Mouse (Mus musculus) hindbrain, embryonic 14.5 days (tissue): Measurements from ENCODE around the gene Syn3. TPM values are rescaled to one million over a fixed set of nuclear protein-coding genes. Genes with fewer than 3 reads are reported as not detected.
"Not testable (repeated sequence)": the region's sequence is repeated elsewhere in the genome, so short reads cannot be mapped to it uniquely, and the experiment has no call there.

Experiments used
- ATAC-seq: fragments of 200-750 bp; cut with Nextera tagmentation; 2 replicates; pipeline ENCODE4 v1.8.0; 2017; ENCODE audit warnings: moderate number of reproducible peaks, mild to moderate bottlenecking, moderate TSS enrichment, moderate library complexity; ENCODE audit not compliant: low FRiP score
- DNase-seq: peaks from one replicate; pipeline ENCODE4 v3.0.0-alpha.2; 2015; ENCODE audit warnings: low spot score
- H3K27ac ChIP-seq: fragments of 300-500 bp; sonication (generic); 2 replicates; pipeline ENCODE4 v1.5.1; 2014; ENCODE audit warnings: mild to moderate bottlenecking, moderate library complexity
- H3K27me3 ChIP-seq: fragments of 300-500 bp; sonication (generic); 2 replicates; pipeline ENCODE4 v1.6.1; 2014; ENCODE audit warnings: mild to moderate bottlenecking, low read length, mixed read lengths; ENCODE audit not compliant: control insufficient read depth, insufficient read depth
- H3K36me3 ChIP-seq: fragments of 300-500 bp; sonication (generic); replicated peaks from 2 replicates; pipeline ENCODE4 v1.6.1; 2014; ENCODE audit not compliant: control insufficient read depth, insufficient read depth
- H3K4me1 ChIP-seq: fragments of 300-500 bp; sonication (generic); replicated peaks from 2 replicates; pipeline ENCODE4 v1.6.1; 2014; ENCODE audit warnings: antibody characterized with exemption, low read length, mixed read lengths; ENCODE audit not compliant: control insufficient read depth, insufficient read depth
- H3K4me2 ChIP-seq: fragments of 300-500 bp; sonication (generic); replicated peaks from 2 replicates; pipeline ENCODE4 v1.6.1; 2014; ENCODE audit warnings: mild to moderate bottlenecking, moderate library complexity
- H3K4me3 ChIP-seq: fragments of 300-500 bp; sonication (generic); replicated peaks from 2 replicates; pipeline ENCODE4 v1.5.1; 2014; ENCODE audit warnings: mild to moderate bottlenecking, low read length
- H3K9ac ChIP-seq: fragments of 300-500 bp; sonication (generic); 2 replicates; pipeline ENCODE4 v1.6.1; 2014
- H3K9me3 ChIP-seq: fragments of 300-500 bp; sonication (generic); 2 replicates; pipeline ENCODE4 v1.6.1; 2016; ENCODE audit warnings: low read length; ENCODE audit not compliant: control insufficient read depth
- WGBS: fragments of 180-500 bp; shearing (Covaris S2); extraction: QIAGEN DNeasy Blood & Tissue Kit; methylation state at CpG from one replicate; pipeline ENCODE4 v1.1.7; 2014; 5-methylcytosine and 5-hydroxymethylcytosine counted together
- polyA plus RNA-seq: library from polyadenylated mRNA; unstranded; fragments of >200 nt; fragmentation: Nextera tagmentation; extraction: Ambion mirVana; gene quantifications from 2 replicates; pipeline ENCODE4 v1.2.1, GENCODE M21; 2014

Syn3 gene
- polyA plus RNA-seq, 1 experiment from 2014 or later, result 33.6 TPM

GRCm38 (mm10) chr10:86044066-86044465 is 454.6 kb downstream of the Syn3 start:
- H3K9ac ChIP-seq, result no peak overlapping the region
- ATAC-seq (no peak), DNase-seq (no peak)
- no peak overlapping the region for H3K4me2 ChIP-seq
- H3K36me3 ChIP-seq, result peaks cover 8% of the 10 kb centered on the region; the same call in 1 of the 2 replicates
- no peak overlapping the region for H3K4me3 ChIP-seq
- 78% methylated on average over 8 of the region's 8 CpGs for whole genome bisulfite sequencing
- H3K9me3 ChIP-seq, result no peaks in the 10 kb centered on the region
- H3K27ac ChIP-seq, result no peak overlapping the region
- H3K27me3 ChIP-seq, result no peaks in the 10 kb centered on the region
- H3K4me1 ChIP-seq, result no peaks in the 10 kb centered on the region

GRCm38 (mm10) chr10:86043651-86044050 is 455.0 kb downstream of the Syn3 start:
- Histone ChIP-seq H3K4me1 (no peaks in the 10 kb centered on the region), H3K36me3 (peaks cover 8% of the 10 kb centered on the region; the same call in 1 of the 2 replicates), H3K9ac (no peak overlapping the region), H3K4me2 (no peak overlapping the region), H3K27me3 (no peaks in the 10 kb centered on the region), H3K4me3 (no peak overlapping the region), H3K27ac (no peak overlapping the region), H3K9me3 (no peaks in the 10 kb centered on the region)
- 88% methylated on average over 4 of the region's 4 CpGs for WGBS
- DNase-seq, result no peak
- ATAC-seq, result no peak

GRCm38 (mm10) chr10:86034007-86034728 is 464.5 kb downstream of the Syn3 start:
- peaks cover 10% of the 10 kb centered on the region; the same call in 1 of the 2 replicates for H3K36me3 ChIP-seq
- H3K9me3 ChIP-seq, result no peaks in the 10 kb centered on the region
- DNase-seq (no peak), ATAC-seq (no peak)
- H3K4me1 ChIP-seq, result no peaks in the 10 kb centered on the region
- H3K27ac ChIP-seq, result no peak overlapping the region
- H3K4me3 ChIP-seq, result no peak overlapping the region
- no peak overlapping the region for H3K9ac ChIP-seq
- no peaks in the 10 kb centered on the region for H3K27me3 ChIP-seq
- H3K4me2 ChIP-seq, result no peak overlapping the region
- 83% methylated on average over 2 of the region's 2 CpGs for WGBS

GRCm38 (mm10) chr10:86032517-86032916 is 466.2 kb downstream of the Syn3 start:
- Histone ChIP-seq H3K4me1 (no peaks in the 10 kb centered on the region), H3K27me3 (no peaks in the 10 kb centered on the region), H3K4me3 (no peak overlapping the region), H3K4me2 (no peak overlapping the region), H3K9me3 (no peaks in the 10 kb centered on the region), H3K9ac (no peak overlapping the region), H3K36me3 (0 out of 2 replicates have a peak, but pooled peaks cover 8% of the 10 kb centered on the region), H3K27ac (no peak overlapping the region)
- ATAC-seq (no peak; the same call in 1 of the 2 replicates), DNase-seq (no peak)
- 86% methylated on average over 3 of the region's 3 CpGs for WGBS

- no peak for DNase-seq
- Histone ChIP-seq H3K27ac (no peak overlapping the region), H3K27me3 (no peaks in the 10 kb centered on the region), H3K4me2 (no peak overlapping the region), H3K9ac (no peak overlapping the region), H3K4me1 (no peaks in the 10 kb centered on the region), H3K9me3 (no peaks in the 10 kb centered on the region), H3K36me3 (0 out of 2 replicates have a peak, but pooled peaks cover 5% of the 10 kb centered on the region), H3K4me3 (no peak overlapping the region)
- 92% methylated on average over 7 of the region's 7 CpGs for WGBS
- no peak for ATAC-seq
Measured at GRCm38 (mm10) chr10:86030743-86031142, 468.0 kb downstream of the Syn3 start.

- not testable (repeated sequence) for H3K4me2 ChIP-seq, H3K4me1 ChIP-seq, H3K27me3 ChIP-seq, H3K9me3 ChIP-seq, H3K27ac ChIP-seq, DNase-seq, H3K36me3 ChIP-seq, H3K9ac ChIP-seq, ATAC-seq, H3K4me3 ChIP-seq
- 81% methylated on average over 1 of the region's 1 CpGs for WGBS
Measured at GRCm38 (mm10) chr10:86026807-86027206, 471.9 kb downstream of the Syn3 start.

GRCm38 (mm10) chr10:86026354-86026753 is 472.3 kb downstream of the Syn3 start:
- H3K27ac ChIP-seq, result no peak overlapping the region
- H3K27me3 ChIP-seq, result no peaks in the 10 kb centered on the region
- H3K9me3 ChIP-seq, result no peaks in the 10 kb centered on the region
- H3K4me3 ChIP-seq, result no peak overlapping the region
- H3K4me1 ChIP-seq, result peaks cover 7% of the 10 kb centered on the region; the same call in 1 of the 2 replicates
- 0 out of 2 replicates have a peak, but pooled peaks cover 3% of the 10 kb centered on the region for H3K36me3 ChIP-seq
- 95% methylated on average over 3 of the region's 3 CpGs for WGBS
- ATAC-seq (no peak), DNase-seq (no peak)
- H3K4me2 ChIP-seq, result no peak overlapping the region
- H3K9ac ChIP-seq, result no peak overlapping the region

- Histone ChIP-seq H3K4me3 (no peak overlapping the region), H3K4me2 (no peak overlapping the region), H3K9ac (no peak overlapping the region), H3K9me3 (no peaks in the 10 kb centered on the region), H3K27ac (no peak overlapping the region), H3K27me3 (no peaks in the 10 kb centered on the region), H3K4me1 (peaks cover 9% of the 10 kb centered on the region; the same call in 1 of the 2 replicates), H3K36me3 (0 out of 2 replicates have a peak, but pooled peaks cover 3% of the 10 kb centered on the region)
- ATAC-seq, result no peak
- 93% methylated on average over 2 of the region's 2 CpGs for WGBS
- DNase-seq, result no peak
Measured at GRCm38 (mm10) chr10:86025906-86026305, 472.8 kb downstream of the Syn3 start.

- no peaks in the 10 kb centered on the region for H3K9me3 ChIP-seq
- no peaks in the 10 kb centered on the region for H3K27me3 ChIP-seq
- peaks cover 9% of the 10 kb centered on the region; the same call in 1 of the 2 replicates for H3K4me1 ChIP-seq
- no peak overlapping the region for H3K9ac ChIP-seq
- peak overlapping the region; percentile 77; the same call in 1 of the 2 replicates for H3K4me3 ChIP-seq
- DNase-seq, result no peak
- ATAC-seq, result no peak
- H3K36me3 ChIP-seq, result 0 out of 2 replicates have a peak, but pooled peaks cover 3% of the 10 kb centered on the region
- H3K27ac ChIP-seq, result no peak overlapping the region
- H3K4me2 ChIP-seq, result peak overlapping the region; percentile 65; the same call in 1 of the 2 replicates
Measured at GRCm38 (mm10) chr10:86023149-86023548, 475.5 kb downstream of the Syn3 start.
